Mouse (Mus musculus) Patski (cell line): ENCODE measurements around the gene Ccdc171. TPM values are rescaled to one million over a fixed set of nuclear protein-coding genes. Genes with fewer than 3 reads are reported as not detected.
A peak's percentile ranks its signal among the peaks of the same experiment; 100 is the strongest.

Experiments
- ATAC-seq: fragments of 100-300 bp; one replicate; pipeline ENCODE4 v1.8.0; 2021
- CTCF ChIA-PET: fragments of 350-600 bp; sonication (Branson Sonifier 250); formaldehyde crosslinking; loops from one replicate; lab custom pipeline; 2022; ENCODE audit warnings: inconsistent platforms; lab: Charles Lee
- POLR2A ChIA-PET: fragments of 350-600 bp; sonication (Branson Sonifier 250); formaldehyde crosslinking; loops from one replicate; lab custom pipeline; 2022; ENCODE audit warnings: antibody characterized with exemption, inconsistent platforms; lab: Charles Lee
- DNase-seq: peaks from one replicate; pipeline ENCODE4 v3.0.0-alpha.2; 2011; ENCODE audit warnings: low read depth, low spot score
- H3K27me3 ChIP-seq: fragments of 371-371 bp; one replicate; pipeline ENCODE4 v1.5.1; 2021
- CTCF ChIP-seq: fragments of 100-300 bp; IDR thresholded peaks from one replicate; pipeline ENCODE4 v1.5.1; 2021
- in situ Hi-C: fragments of 300-500 bp; cut with MboI; formaldehyde crosslinking; loops from 3 replicates; pipeline ENCODE4 v1.11.1; 2018; ENCODE audit warnings: low pct_unique_long_range_greater_than_20kb, mixed read lengths
- polyA plus RNA-seq: library from polyadenylated mRNA; unstranded; gene quantifications from one replicate; pipeline ENCODE4 v1.2.3, GENCODE M21; 2021

Ccdc171 gene
- polyA plus RNA-seq, 1 experiment from 2014 or later: 2.1 TPM

- DNase-seq (no peak), ATAC-seq (no peak)
- no peaks in the 10 kb centered on the region for H3K27me3 ChIP-seq
- in situ Hi-C loops: no loop called here
- no peak for TF ChIP-seq CTCF
- CTCF ChIA-PET: no interaction called here
- POLR2A ChIA-PET: no interaction called here
These were observed 313.7 kb downstream of the Ccdc171 start for GRCm38 (mm10) chr4:83839077-83839476.

- TF ChIP-seq CTCF: no peak
- in situ Hi-C loops: no loop called here
- DNase-seq: no peak
- ATAC-seq: no peak
- POLR2A ChIA-PET: no interaction called here
- H3K27me3 ChIP-seq: no peaks in the 10 kb centered on the region
- CTCF ChIA-PET: interaction anchor here (0.7 kb wide), 1 partner anchor 9 kb away, joined by 3 read pairs; no protein-coding TSS in a partner anchor
These were observed 321.0 kb downstream of the Ccdc171 start for GRCm38 (mm10) chr4:83846304-83846703.

GRCm38 (mm10) chr4:83853885-83854284 is 328.5 kb downstream of the Ccdc171 start:
- ChIA-PET POLR2A (no interaction called here), CTCF (no interaction called here)
- ATAC-seq (no peak), DNase-seq (no peak)
- H3K27me3 ChIP-seq: no peaks in the 10 kb centered on the region
- in situ Hi-C loops: no loop called here
- no peak for TF ChIP-seq CTCF

- no peak for TF ChIP-seq CTCF
- H3K27me3 ChIP-seq: no peaks in the 10 kb centered on the region
- DNase-seq (no peak), ATAC-seq (no peak)
- ChIA-PET CTCF (interaction anchor here (0.9 kb wide), 1 partner anchor 21 kb away, joined by 3 read pairs; no protein-coding TSS in a partner anchor), POLR2A (no interaction called here)
- in situ Hi-C loops: no loop called here
These were observed 336.4 kb downstream of the Ccdc171 start for GRCm38 (mm10) chr4:83861706-83862105.

- H3K27me3 ChIP-seq: no peaks in the 10 kb centered on the region
- DNase-seq: no peak
- ChIA-PET CTCF (interaction anchor here (0.9 kb wide), 1 partner anchor 20 kb away, joined by 3 read pairs; no protein-coding TSS in a partner anchor), POLR2A (no interaction called here)
- TF ChIP-seq CTCF: no peak
- in situ Hi-C loops: no loop called here
- no peak for ATAC-seq
These were observed 336.9 kb downstream of the Ccdc171 start for GRCm38 (mm10) chr4:83862295-83862694.

- ATAC-seq (no peak), DNase-seq (no peak)
- POLR2A ChIA-PET: no interaction called here
- in situ Hi-C loops: no loop called here
- TF ChIP-seq CTCF: peak; percentile 10
- CTCF ChIA-PET: no interaction called here
- no peaks in the 10 kb centered on the region for H3K27me3 ChIP-seq
These were observed 351.3 kb downstream of the Ccdc171 start for GRCm38 (mm10) chr4:83876600-83876999.

- no peak for DNase-seq
- ChIA-PET CTCF (no interaction called here), POLR2A (no interaction called here)
- no peak for TF ChIP-seq CTCF
- ATAC-seq: no peak
- in situ Hi-C loops: no loop called here
- H3K27me3 ChIP-seq: no peaks in the 10 kb centered on the region
These were observed 352.9 kb downstream of the Ccdc171 start for GRCm38 (mm10) chr4:83878236-83878635.

- no peak for DNase-seq
- POLR2A ChIA-PET: no interaction called here
- ATAC-seq: no peak
- in situ Hi-C loops: no loop called here
- no peaks in the 10 kb centered on the region for H3K27me3 ChIP-seq
- TF ChIP-seq CTCF: no peak
- CTCF ChIA-PET: interaction anchor here (1.5 kb wide), 1 partner anchor 12 kb away, joined by 3 read pairs; no protein-coding TSS in a partner anchor
These were observed 363.2 kb downstream of the Ccdc171 start for GRCm38 (mm10) chr4:83888459-83889054.

- no peak for DNase-seq
- POLR2A ChIA-PET: no interaction called here
- no peak for ATAC-seq
- no peak for TF ChIP-seq CTCF
- H3K27me3 ChIP-seq: no peaks in the 10 kb centered on the region
- CTCF ChIA-PET: no interaction called here
- in situ Hi-C loops: no loop called here
These were observed 376.8 kb downstream of the Ccdc171 start for GRCm38 (mm10) chr4:83902081-83902645.

Other genes starting within 250 kb of the Ccdc171 start
- 14.4 TPM for gene Ttc39b, start 201.3 kb upstream of the Ccdc171 start, polyA plus RNA-seq
- gene Snapc3, start 107.8 kb upstream of the Ccdc171 start, polyA plus RNA-seq: 34.3 TPM
- gene Psip1, start 39.1 kb upstream of the Ccdc171 start, polyA plus RNA-seq: 97.9 TPM